Mouse (Mus musculus): ENCODE measurements around the gene Cdk5rap1.

GRCm38 (mm10) chr2:154396529-154396928 lies 23.7 kb upstream of the Cdk5rap1 start:
- no peak for TF ChIP-seq EP300 (IDR thresholded peaks at IDR 0.05; ENCODE audit: insufficient read depth, low read depth, low read length)
- TF ChIP-seq POLR2A (IDR thresholded peaks at IDR 0.05; ENCODE audit: insufficient read depth, low read length), result no peak
- no peak for TF ChIP-seq CTCF (IDR thresholded peaks at IDR 0.05; ENCODE audit: low read depth, low read length)

Data from ES-Bruce4 (cell line).